Mouse (Mus musculus) urinary bladder, postnatal 4 days (tissue): Measurements from ENCODE around the gene Adgrl2.

ENCODE experiments used
- DNase-seq, 2 experiments: peaks; one replicate each; pipeline ENCODE4 v3.0.0; 2021 to 2022; ENCODE audit warnings: low spot score in 2 of 2

The Adgrl2 gene

DNA sequence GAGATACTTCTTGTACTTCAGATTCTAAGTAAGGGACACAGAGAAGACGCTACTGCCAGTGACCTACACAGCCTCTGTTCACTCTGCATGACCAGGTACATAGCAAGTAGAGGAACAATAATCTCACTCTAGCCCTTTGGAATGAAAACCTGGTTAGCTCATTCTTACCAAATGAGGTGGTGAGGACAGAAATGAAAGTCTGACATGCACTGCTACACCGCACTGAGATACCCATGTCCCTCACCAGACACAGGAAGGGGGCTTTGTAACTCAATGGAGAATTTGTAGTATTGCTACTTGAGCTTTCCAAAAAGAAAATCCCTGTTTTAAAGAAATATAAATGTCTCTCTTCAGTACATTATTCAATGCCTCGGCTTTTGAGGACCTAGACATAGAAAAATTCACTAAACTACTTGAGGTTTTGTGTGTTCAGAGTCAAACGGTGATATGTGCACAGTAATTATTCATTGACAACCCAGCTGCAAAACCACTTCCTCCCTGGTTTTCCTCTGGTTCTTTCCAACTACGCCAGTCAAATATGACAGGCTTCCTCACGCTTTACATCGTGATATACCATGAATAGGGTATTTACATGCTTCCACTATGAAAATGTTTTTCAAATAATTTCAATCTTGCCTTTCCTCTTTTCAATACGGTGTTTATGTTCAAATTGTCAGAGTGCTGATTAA, 104.2 kb downstream of the Adgrl2 start:
- no peak for DNase-seq

DNA sequence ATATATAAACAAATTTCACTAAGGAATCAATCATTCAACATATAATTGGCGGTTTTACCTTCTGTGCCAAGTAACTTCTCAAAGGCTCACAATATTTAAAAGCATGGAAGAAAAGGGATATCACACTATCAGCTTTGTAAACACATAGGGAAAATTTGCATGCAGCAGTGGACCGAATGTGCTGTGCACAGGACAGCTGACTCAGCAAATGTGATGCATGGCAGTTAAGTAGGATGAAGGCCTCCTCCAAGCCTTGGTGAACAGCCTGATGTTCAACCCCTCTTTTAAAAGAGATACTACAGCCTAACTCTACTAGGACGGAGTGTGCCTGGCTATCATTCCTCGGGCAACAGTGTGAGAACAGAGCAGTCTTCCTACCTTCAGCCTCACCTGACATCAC, 105.2 kb downstream of the Adgrl2 start:
- no peak for DNase-seq

DNA sequence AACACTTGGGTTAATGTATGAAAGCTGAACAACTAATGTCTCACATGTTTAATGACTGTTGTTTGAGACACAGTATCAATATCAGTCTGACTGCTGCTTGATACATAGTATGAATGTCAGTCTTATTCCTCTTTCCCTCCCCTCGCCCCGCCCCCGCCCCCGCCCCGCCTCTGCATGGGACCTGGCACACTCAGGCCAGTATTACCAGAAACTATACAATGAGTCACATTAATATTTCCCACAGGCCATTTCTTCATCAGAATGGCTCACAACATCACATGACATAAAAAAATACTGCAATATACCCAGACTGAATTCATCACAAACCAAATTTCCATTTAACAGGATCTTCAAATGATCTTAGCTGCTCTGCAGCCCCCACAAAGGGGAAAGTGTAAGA, 108.9 kb downstream of the Adgrl2 start:
- DNase-seq: no peak

DNA sequence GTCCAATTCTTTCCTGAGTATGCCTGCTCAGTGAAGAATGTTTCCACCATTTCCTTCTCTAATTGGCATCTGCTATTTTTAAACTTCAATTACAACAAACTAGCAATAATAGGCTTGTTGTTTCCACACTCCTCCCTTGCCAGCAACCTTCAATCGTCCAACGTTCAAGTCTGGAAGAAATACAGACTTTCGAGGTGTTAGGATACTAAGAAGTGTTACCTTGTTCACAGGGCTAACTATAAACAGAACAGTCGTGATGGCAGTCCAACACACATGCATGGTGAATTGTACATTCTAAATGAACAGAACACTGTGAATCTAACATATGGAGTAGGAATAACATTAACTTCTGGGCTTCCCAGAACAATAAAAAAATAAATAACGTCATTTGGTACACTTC, 117.8 kb downstream of the Adgrl2 start:
- DNase-seq: no peak

DNA sequence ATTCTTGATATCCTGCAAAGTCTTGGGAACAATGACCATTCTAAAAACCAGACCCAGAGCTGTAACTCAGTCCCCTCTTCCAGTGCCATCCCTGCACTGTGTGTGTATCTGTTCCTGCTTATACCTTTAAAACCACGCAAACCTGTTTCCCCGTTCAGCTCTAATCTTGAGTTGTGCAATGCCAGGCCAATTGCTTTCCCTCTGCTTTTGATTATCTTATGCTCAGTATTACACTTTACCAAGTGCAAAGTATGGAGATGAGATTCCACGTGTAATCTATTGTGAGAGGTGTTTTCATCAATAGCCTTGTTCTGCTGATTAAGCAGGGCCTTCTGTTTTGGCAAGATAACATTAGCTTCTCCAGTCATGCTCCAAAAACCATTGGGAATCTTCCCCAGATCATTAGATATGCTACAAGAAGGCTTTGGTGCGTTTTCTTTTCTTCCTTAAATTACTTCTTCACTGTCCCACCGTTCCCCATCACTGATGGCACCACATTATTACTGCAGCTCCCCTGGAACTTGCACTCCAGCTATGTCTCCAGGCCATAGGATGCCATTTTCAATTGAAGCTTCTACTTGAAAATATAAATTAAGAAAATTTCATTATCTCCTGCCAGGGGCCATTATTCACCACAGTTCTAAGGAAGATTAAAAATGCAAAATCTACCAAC, 118.4 kb downstream of the Adgrl2 start:
- no peak for DNase-seq

DNA sequence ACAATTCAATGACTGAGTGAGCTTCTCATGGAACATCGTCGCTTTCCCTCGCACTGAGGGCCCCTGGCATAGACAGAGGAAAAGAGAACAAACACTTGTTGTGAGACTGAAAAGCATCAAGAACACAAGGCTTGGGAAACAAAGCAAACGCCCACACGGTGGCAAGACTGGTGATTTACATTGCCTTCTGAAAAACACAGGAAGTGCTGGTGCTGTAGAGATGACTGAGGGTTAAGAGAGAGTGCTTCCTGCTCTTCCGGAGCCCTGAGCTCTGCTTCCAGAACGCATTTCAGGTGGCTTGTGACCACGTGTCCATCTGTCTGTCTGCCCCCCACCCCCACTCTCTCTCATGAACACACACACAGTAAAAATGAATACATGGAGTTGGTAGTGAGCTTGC, 122.7 kb downstream of the Adgrl2 start:
- no peak for DNase-seq

DNA sequence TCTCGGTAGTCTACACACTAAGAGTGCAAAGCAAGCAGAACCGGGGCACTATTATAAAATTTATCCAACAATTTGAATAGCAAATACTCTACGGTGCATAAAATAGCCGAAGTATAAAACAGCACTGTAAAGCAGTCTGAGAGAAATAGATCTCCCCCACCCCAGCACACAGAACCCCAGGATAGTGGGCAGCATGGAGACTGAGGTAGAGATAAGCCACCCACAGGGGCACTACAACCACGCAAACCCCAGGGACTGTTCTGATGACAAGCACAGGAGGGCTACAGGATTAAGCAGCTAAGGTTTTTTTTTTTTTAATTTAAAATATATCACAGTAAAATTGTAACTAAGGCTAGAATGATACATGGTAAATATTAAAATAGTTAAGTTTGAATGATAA, 123.7 kb downstream of the Adgrl2 start:
- DNase-seq: no peak

DNA sequence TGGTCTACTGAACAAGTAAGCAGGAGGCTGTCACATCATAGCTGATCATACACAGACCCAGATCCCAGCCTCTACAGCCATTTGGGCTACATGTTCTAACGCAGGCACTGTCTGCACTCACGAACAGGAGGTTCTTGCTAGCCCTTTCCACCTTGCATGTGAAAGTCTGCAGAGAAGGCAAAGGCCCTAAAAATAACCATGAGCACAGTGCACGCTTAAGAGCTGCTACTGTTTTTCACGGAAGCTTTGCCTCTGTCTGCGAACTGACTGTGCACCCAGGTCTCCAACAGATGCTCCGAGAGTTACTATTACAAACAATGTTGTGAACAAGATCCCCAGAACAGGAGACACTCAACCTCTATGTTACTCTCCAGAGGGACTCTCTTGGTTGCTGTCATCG, 124.3 kb downstream of the Adgrl2 start:
- no peak for DNase-seq

DNA sequence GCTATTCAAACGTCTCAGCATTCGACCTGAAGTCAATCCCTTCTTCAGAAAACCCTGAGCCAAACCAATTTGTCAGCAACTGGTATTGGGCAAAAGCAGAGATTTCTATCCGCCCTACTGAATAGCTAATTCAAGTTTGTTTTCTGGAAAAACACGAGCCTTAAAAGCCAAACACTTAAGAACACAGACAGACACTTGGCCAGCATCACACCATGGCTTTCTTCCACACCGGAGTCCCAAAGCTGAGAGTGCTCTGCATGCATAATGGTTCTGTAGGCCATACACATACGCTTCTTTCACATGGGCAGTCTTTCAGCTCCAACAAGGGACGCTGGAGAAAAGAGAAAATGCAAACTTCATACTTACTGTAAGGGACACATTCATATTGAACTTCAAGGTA, 125.1 kb downstream of the Adgrl2 start:
- DNase-seq: no peak

DNA sequence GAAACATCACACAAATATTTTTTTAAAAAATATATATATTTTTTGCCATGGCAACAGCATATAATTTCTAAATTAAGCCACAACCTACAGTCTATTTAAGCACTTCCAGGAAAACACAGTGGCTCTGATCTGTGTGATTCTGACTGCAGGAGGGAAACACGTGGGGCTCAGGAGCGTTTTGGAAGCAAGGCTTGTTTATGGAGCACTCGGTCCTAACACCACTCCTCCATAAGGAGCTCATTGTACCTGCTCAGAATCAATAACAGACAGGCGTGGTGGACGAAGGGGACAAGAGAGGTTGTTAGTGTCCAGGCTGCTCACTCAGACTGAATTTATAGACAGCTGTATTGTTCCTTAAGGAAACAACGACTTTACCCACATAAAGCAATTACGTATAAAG, 128.5 kb downstream of the Adgrl2 start:
- no peak for DNase-seq

DNA sequence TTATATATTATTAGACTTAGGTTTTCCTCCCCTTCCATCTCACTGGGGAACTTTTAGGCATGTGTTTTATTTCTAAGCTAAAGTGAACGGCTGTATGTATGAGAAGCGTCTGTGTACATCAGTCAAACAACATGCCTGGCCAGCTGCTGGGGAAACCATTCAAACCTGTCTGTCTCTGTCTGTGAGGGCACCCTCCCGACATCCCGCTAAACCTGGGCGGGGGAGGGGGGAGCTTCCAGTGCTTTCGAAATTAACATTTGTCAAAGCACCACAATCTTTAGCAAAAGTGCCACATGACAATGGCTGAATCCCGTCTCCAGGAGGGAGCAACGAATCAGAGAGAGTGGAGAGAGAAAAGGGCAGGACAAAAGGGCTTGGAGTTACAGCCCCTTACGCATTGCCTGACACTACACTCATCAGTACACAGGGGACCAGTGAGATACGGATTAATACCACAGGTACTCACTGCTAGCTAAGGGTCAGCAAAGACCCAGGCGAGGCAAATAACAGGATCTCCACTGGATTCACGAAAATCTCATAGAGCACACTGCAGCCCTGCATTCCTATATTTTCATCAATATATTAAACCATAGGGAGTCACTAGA, 135.9 kb downstream of the Adgrl2 start:
- no peak for DNase-seq

DNA sequence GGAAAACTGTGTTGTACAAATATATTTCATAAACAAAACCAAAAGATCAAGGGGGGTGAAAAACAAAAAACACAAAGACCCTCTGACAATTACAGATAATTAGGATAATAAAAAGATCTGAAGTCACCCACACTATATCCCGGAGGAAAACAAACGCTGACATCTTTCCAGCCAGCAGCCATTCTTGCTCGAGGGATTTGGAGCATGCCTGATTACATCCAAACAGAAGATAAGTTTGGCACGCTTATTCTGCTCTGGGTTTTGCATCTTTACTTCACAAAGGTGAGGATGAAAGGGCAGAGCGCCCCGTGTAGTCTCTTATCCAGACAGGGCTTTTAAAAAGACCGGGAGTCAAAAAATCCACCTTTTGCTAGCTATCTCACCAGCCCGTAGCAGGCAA, 137.0 kb downstream of the Adgrl2 start:
- DNase-seq: no peak

DNA sequence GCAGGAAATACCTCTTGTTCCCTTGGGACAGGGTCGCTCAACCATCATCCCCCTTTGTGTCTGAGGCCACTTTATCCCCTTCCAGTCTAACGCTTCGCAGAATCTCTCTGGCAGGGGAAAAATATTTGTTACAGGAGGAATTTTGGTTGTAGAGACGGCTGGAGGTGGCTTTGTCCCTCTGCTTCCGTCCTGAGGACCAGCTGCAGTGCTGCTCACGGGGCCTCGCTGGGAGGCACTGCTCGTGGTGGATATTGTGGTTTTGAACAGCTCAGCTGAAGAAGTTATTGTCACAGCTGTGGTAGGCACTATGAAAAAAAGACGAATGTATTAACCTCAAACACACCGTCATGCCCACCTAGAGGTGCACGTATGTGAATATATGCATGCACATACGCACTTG, 137.8 kb downstream of the Adgrl2 start:
- DNase-seq: no peak

DNA sequence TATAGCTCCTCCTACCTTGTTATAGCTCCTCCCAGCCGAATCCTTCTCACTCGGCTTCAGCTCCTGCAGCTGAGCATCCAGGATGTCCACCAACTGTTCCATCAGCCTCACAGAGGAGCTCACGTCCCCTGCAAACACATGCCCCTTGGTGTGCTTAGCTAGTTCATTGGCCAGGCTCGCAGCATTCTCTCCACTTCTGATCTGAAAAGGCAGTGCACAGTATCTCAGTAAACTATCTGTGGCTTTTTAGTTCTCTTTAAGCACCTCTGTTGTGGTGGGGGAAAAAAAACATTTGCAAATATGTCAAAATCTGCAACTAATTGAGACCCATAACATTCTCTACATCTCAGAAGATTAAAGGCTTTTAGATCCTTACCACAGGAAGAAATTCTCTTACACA, 139.5 kb downstream of the Adgrl2 start:
- DNase-seq: no peak

DNA sequence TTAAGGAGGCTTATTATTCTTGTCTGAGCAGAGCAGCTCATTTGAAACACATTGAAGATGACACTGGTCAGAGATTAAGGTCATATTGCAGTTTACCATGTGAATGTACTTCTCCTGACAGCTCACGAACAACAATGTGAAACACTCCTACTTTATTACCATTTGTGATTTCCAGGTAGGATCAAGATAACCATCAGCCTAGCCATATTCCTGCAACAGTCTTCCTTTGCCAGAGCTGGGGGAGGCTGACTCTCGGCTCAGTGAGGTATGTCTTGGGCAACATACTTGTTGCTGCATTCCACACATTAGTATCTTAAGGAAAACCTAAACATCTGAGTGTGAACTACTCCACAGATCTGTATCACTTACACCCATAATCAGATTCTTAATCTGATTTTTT, 142.0 kb downstream of the Adgrl2 start:
- DNase-seq: no peak

DNA sequence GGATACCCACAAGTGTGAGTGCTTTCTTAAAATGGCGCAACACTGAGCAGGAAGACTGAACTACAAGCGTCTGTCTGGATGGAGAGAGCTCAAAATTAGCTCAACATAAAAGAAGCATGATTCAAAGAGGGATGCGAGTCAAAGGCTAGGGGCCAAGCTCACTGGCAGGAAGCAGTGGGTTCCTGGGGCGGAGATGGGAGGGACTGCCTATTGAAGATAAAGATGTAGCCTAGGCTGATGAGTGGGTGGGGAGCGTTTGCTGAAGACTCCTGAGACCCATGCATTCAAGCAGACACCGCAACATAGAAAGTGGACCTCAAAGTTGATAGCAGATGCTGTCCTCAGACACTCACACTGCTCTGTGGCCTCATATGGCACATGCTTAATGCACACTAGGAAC, 146.2 kb downstream of the Adgrl2 start:
- no peak for DNase-seq

DNA sequence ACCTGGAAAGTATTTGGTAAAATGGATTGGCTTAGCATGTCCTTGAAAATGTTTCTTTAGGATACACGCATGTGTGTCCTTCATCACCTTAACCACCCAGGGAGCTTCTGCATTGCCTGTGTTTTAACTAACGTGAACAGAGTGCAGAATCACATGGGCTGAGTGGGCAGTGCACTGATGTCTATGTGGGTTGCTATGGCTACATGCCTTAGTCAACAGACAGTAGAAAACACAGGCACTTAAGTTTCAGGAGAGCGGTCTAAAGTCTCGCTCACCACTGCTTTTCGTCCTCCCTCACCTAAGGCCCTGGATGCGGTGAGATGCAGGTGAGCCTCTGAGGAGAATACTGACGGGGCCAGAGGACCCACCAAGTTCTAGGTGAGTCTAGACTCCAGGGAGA, 147.8 kb downstream of the Adgrl2 start:
- DNase-seq: no peak

DNA sequence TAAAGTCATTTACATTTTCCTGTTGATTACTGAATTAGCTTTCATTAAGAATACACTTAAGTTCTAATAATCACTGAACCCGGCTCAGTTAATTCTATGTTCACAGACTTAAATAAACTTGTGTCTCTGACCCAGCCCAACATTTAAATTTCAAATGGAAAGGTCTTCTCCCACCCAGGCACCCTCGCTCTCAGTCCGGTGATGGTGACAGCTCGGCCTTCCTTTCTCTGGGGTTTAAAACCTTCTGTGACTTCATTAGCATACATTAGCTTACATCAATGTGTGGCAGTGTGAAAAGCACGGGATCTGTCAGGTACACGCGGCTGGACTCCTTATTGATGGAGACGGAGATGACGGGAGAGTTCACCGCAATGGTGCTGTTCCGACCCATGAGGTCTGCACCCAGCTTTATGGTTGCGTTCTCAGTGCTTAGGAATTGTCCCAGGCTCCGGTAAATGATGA, 151.5 kb downstream of the Adgrl2 start:
- no peak for DNase-seq

DNA sequence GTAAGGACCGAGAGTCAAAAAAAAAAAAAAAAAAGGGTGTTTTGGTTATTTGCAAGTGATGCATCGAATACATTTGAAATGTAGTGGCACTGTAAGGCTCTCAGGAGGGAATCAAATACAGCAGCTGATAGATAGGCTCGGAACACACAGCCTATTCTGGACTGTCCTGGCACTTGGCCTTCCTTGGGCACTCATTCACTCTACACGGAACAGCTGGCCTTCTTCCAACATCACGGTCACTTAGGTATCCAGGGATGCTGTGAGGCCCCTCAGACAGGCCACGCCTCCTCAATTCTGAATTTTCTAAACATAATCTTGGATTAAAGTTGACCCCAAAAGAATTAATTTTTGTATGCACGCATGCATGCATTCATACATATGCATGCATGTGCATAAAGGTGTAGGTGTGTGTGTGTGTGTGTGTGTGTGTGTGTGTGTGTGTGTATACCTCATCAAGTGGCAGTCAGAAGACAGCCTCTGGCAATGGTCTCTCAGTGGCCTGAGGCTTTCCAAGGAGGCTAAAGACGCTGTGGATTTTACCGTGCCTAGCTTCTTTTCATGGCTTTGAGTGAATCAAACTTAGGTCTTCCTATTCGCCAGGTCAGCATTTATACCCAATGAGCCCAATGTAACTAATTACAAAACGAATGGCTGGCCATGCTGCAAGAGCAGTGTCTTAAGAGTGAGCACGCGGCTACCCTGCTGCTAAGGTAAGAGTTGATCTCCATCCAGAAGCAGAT, 152.1 kb downstream of the Adgrl2 start:
- DNase-seq: no peak

DNA sequence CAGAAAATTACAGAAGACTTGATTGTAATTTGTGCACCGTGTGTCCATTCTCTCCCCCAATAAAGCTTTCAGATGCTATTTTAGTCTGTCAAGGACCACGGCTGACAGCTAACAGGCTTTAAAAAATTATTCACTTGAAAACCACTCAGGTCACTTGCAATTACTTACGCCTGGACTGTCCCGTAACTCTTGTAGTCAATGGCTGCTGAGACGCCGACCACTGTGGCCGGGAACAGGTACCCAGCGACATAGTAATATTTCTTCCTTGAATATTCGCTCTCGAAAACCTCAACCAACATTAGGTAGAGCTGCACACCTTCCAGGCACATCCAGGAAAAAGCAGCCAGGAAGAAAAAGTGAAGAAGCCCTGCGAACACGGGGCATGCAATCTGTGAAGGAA, 155.2 kb downstream of the Adgrl2 start:
- no peak for DNase-seq

DNA sequence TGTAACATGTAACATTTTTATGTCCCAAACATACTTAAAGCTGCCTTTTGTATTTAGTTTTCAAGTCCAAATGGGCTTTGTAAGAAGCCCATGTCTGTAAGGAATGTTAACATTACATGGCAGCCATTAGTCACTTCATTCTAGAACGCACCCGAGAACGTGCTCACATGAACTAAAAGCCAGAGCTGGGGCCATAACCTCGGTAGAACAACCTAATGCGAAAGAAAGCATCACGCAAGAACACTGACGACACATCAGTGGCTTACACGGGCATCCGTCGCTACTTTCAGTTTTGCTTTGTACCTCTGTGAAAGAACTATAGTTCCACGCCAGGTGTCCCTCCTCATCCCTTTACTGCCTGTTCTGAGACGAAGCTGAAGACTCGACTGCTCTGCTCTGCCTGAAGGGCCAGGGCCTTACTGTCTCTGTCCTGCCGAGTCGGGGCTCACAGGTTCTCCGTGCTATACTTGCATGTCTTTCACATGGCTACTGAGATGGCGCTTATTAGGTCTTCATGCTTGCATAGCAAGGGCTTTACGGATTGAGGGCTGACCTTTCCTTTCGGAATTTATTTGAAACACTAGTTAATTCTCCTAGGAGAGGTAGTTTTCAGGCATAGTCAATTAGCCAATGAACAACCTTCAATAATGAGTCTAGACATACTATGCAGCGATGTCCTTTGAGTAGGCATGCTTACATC, 157.1 kb downstream of the Adgrl2 start:
- no peak for DNase-seq

DNA sequence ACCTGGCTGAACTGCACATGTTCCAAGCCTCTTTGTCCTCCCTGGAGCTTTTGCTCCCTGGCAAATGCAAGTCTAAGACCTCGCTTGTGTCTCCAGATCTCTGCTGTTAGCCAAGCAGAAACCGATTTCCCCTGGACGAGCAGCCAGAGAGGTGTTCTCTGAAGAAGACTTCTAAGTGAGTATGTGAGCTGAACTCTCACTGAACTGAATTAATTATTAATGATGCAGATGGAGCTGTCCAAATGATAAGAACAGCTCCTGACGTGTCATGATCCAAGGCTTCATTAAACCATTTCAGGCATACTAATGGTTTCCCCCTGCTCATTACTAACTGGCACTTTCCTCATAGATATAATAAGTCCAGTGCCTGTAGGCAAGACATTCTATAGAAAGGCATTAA, 158.4 kb downstream of the Adgrl2 start:
- no peak for DNase-seq
